17 mouse cellular contexts compared by ENCODE assay signal in genomic region chr8:28012849-28013248, GRCm38 (mm10).
"Had no signal": no experiment of that assay in that cellular context is flagged by ENCODE, and none has a peak within 500 bp of the region (broad histone marks: within the 10 kb centered on the region; RNA-seq: fewer than 3 reads in every experiment).

No protein-coding gene starts in this region.

- H3K9me3 ChIP-seq: liver, embryonic 15.5 days; lung, embryonic 15.5 days; midbrain, embryonic 12.5 days; neural tube, embryonic 12.5 days had no signal

- H3K4me1 ChIP-seq: liver, embryonic 15.5 days; lung, embryonic 15.5 days; megakaryocyte, embryonic 14.5 days; midbrain, embryonic 12.5 days; neural tube, embryonic 12.5 days had no signal

- H3K36me3 ChIP-seq: liver, embryonic 15.5 days; lung, embryonic 15.5 days; midbrain, embryonic 12.5 days; neural tube, embryonic 12.5 days had no signal

- H3K27ac ChIP-seq: liver, embryonic 15.5 days; lung, embryonic 15.5 days; macrophage; midbrain, embryonic 12.5 days; neural tube, embryonic 12.5 days had no signal

- ATAC-seq: liver, postnatal 0 days; lung, postnatal 0 days; midbrain, embryonic 16.5 days had no signal

- DNase-seq: liver, postnatal 0 days; lung, adult 2 months; lung, postnatal 14 days; lung, postnatal 36 days; right cerebral cortex, postnatal 14 days; spleen, adult 18-20 months; thymus, adult 18-20 months; thymus, postnatal 14 days; thymus, postnatal 36 days had no signal

- H3K9ac ChIP-seq: liver, embryonic 15.5 days; liver, postnatal 0 days; lung, embryonic 15.5 days; midbrain, embryonic 12.5 days; neural tube, embryonic 12.5 days had no signal

- H3K27me3 ChIP-seq: liver, embryonic 15.5 days; lung, embryonic 15.5 days; megakaryocyte, embryonic 14.5 days; midbrain, embryonic 12.5 days; neural tube, embryonic 12.5 days had no signal

- H3K4me2 ChIP-seq: liver, embryonic 15.5 days; lung, embryonic 15.5 days; midbrain, embryonic 12.5 days; neural tube, embryonic 12.5 days had no signal

- H3K4me3 ChIP-seq: liver, embryonic 15.5 days; lung, embryonic 15.5 days; megakaryocyte, embryonic 14.5 days; midbrain, embryonic 12.5 days; neural tube, embryonic 12.5 days had no signal
